Mouse (Mus musculus): ENCODE measurements around the gene Clec11a. TPM values are rescaled to one million over a fixed set of nuclear protein-coding genes. Genes with fewer than 3 reads are reported as not detected.

Clec11a gene
- polyA plus RNA-seq, 1 experiment from 2014 or later, result 0.90 TPM

- Histone ChIP-seq H3K27me3 (replicated peaks; ENCODE audit: control insufficient read depth, insufficient read depth, low read length) (peaks cover 33% of the 10 kb centered on the region), H3K9ac (ENCODE audit: low read depth, low read length) (no peak overlapping the region), H3K4me2 (no peak overlapping the region), H3K9me3 (ENCODE audit: control insufficient read depth, low read length) (no peaks in the 10 kb centered on the region), H3K27ac (ENCODE audit: low read depth, low read length) (no peak overlapping the region), H3K4me1 (replicated peaks; ENCODE audit: control insufficient read depth, insufficient read depth, low read length) (no peaks in the 10 kb centered on the region), H3K4me3 (ENCODE audit: low read depth, low read length) (no peak overlapping the region), H3K36me3 (ENCODE audit: control insufficient read depth, insufficient read depth, low read length) (no peaks in the 10 kb centered on the region)
- DNase-seq (ENCODE audit: low spot score), result no peak
- 58% methylated on average over 12 of the region's 12 CpGs for WGBS
- no peak for ATAC-seq (replicated peaks; ENCODE audit: low FRiP score)
Observed at GRCm38 (mm10) chr7:44344622-44345021, 37.9 kb upstream of the Clec11a start.

GRCm38 (mm10) chr7:44343459-44344015 is 36.8 kb upstream of the Clec11a start:
- Histone ChIP-seq H3K36me3 (ENCODE audit: control insufficient read depth, insufficient read depth, low read length) (no peaks in the 10 kb centered on the region), H3K9ac (ENCODE audit: low read depth, low read length) (no peak overlapping the region), H3K4me1 (replicated peaks; ENCODE audit: control insufficient read depth, insufficient read depth, low read length) (no peaks in the 10 kb centered on the region), H3K27me3 (replicated peaks; ENCODE audit: control insufficient read depth, insufficient read depth, low read length) (peaks cover 37% of the 10 kb centered on the region), H3K4me2 (no peak overlapping the region), H3K27ac (ENCODE audit: low read depth, low read length) (no peak overlapping the region), H3K4me3 (ENCODE audit: low read depth, low read length) (no peak overlapping the region), H3K9me3 (ENCODE audit: control insufficient read depth, low read length) (no peaks in the 10 kb centered on the region)
- DNase-seq (ENCODE audit: low spot score) (no peak), ATAC-seq (replicated peaks; ENCODE audit: low FRiP score) (no peak; the same call in 1 of the 2 replicates)
- 15% methylated on average over 11 of the region's 11 CpGs for WGBS

GRCm38 (mm10) chr7:44341714-44342113 is 35.0 kb upstream of the Clec11a start:
- Histone ChIP-seq H3K27me3 (replicated peaks; ENCODE audit: control insufficient read depth, insufficient read depth, low read length) (peaks cover 50% of the 10 kb centered on the region), H3K4me3 (ENCODE audit: low read depth, low read length) (no peak overlapping the region), H3K4me2 (no peak overlapping the region), H3K4me1 (replicated peaks; ENCODE audit: control insufficient read depth, insufficient read depth, low read length) (no peaks in the 10 kb centered on the region), H3K9me3 (ENCODE audit: control insufficient read depth, low read length) (no peaks in the 10 kb centered on the region), H3K36me3 (ENCODE audit: control insufficient read depth, insufficient read depth, low read length) (no peaks in the 10 kb centered on the region), H3K9ac (ENCODE audit: low read depth, low read length) (no peak overlapping the region), H3K27ac (ENCODE audit: low read depth, low read length) (no peak overlapping the region)
- 60% methylated on average over 5 of the region's 5 CpGs for WGBS
- ATAC-seq (replicated peaks; ENCODE audit: low FRiP score), result no peak
- no peak for DNase-seq (ENCODE audit: low spot score)

- Histone ChIP-seq H3K9me3 (ENCODE audit: control insufficient read depth, low read length) (no peaks in the 10 kb centered on the region), H3K4me1 (replicated peaks; ENCODE audit: control insufficient read depth, insufficient read depth, low read length) (no peaks in the 10 kb centered on the region), H3K9ac (ENCODE audit: low read depth, low read length) (no peak overlapping the region), H3K4me3 (ENCODE audit: low read depth, low read length) (no peak overlapping the region), H3K36me3 (ENCODE audit: control insufficient read depth, insufficient read depth, low read length) (no peaks in the 10 kb centered on the region), H3K27ac (ENCODE audit: low read depth, low read length) (no peak overlapping the region), H3K4me2 (no peak overlapping the region), H3K27me3 (replicated peaks; ENCODE audit: control insufficient read depth, insufficient read depth, low read length) (peaks cover 55% of the 10 kb centered on the region)
- no peak for DNase-seq (ENCODE audit: low spot score)
- WGBS, result 84% methylated on average over 10 of the region's 10 CpGs
- ATAC-seq (replicated peaks; ENCODE audit: low FRiP score), result no peak
Observed at GRCm38 (mm10) chr7:44341119-44341518, 34.4 kb upstream of the Clec11a start.

- Histone ChIP-seq H3K4me3 (ENCODE audit: low read depth, low read length) (no peak overlapping the region), H3K27me3 (replicated peaks; ENCODE audit: control insufficient read depth, insufficient read depth, low read length) (peaks cover 64% of the 10 kb centered on the region), H3K36me3 (ENCODE audit: control insufficient read depth, insufficient read depth, low read length) (no peaks in the 10 kb centered on the region), H3K9me3 (ENCODE audit: control insufficient read depth, low read length) (no peaks in the 10 kb centered on the region), H3K9ac (ENCODE audit: low read depth, low read length) (no peak overlapping the region), H3K4me1 (replicated peaks; ENCODE audit: control insufficient read depth, insufficient read depth, low read length) (no peaks in the 10 kb centered on the region; the same call in 1 of the 2 replicates), H3K27ac (ENCODE audit: low read depth, low read length) (no peak overlapping the region), H3K4me2 (no peak overlapping the region)
- DNase-seq (ENCODE audit: low spot score) (no peak), ATAC-seq (replicated peaks; ENCODE audit: low FRiP score) (no peak)
- WGBS, result 54% methylated on average over 6 of the region's 6 CpGs
Observed at GRCm38 (mm10) chr7:44340226-44340625, 33.5 kb upstream of the Clec11a start.

- Histone ChIP-seq H3K27ac (ENCODE audit: low read depth, low read length) (no peak overlapping the region), H3K4me1 (replicated peaks; ENCODE audit: control insufficient read depth, insufficient read depth, low read length) (no peaks in the 10 kb centered on the region; the same call in 1 of the 2 replicates), H3K27me3 (replicated peaks; ENCODE audit: control insufficient read depth, insufficient read depth, low read length) (peaks cover 72% of the 10 kb centered on the region), H3K9ac (ENCODE audit: low read depth, low read length) (no peak overlapping the region), H3K4me2 (no peak overlapping the region), H3K4me3 (ENCODE audit: low read depth, low read length) (no peak overlapping the region), H3K36me3 (ENCODE audit: control insufficient read depth, insufficient read depth, low read length) (no peaks in the 10 kb centered on the region), H3K9me3 (ENCODE audit: control insufficient read depth, low read length) (no peaks in the 10 kb centered on the region)
- ATAC-seq (replicated peaks; ENCODE audit: low FRiP score) (no peak), DNase-seq (ENCODE audit: low spot score) (no peak)
- WGBS, result 6% methylated on average over 32 of the region's 32 CpGs
Observed at GRCm38 (mm10) chr7:44337121-44337849, 30.6 kb upstream of the Clec11a start.

GRCm38 (mm10) chr7:44336046-44337021 is 29.6 kb upstream of the Clec11a start:
- DNase-seq (ENCODE audit: low spot score) (no peak), ATAC-seq (replicated peaks; ENCODE audit: low FRiP score) (no peak; the same call in 1 of the 2 replicates)
- peaks cover 72% of the 10 kb centered on the region for H3K27me3 ChIP-seq (replicated peaks; ENCODE audit: control insufficient read depth, insufficient read depth, low read length)
- no peak overlapping the region for H3K27ac ChIP-seq (ENCODE audit: low read depth, low read length)
- H3K36me3 ChIP-seq (ENCODE audit: control insufficient read depth, insufficient read depth, low read length), result no peaks in the 10 kb centered on the region
- H3K9me3 ChIP-seq (ENCODE audit: control insufficient read depth, low read length), result no peaks in the 10 kb centered on the region
- WGBS, result 5% methylated on average over 50 of the region's 54 CpGs
- H3K9ac ChIP-seq (ENCODE audit: low read depth, low read length), result no peak overlapping the region
- no peaks in the 10 kb centered on the region; the same call in 1 of the 2 replicates for H3K4me1 ChIP-seq (replicated peaks; ENCODE audit: control insufficient read depth, insufficient read depth, low read length)
- H3K4me3 ChIP-seq (ENCODE audit: low read depth, low read length), result peak overlapping the region; percentile 43
- H3K4me2 ChIP-seq, result peak overlapping the region; percentile 64

DNA sequence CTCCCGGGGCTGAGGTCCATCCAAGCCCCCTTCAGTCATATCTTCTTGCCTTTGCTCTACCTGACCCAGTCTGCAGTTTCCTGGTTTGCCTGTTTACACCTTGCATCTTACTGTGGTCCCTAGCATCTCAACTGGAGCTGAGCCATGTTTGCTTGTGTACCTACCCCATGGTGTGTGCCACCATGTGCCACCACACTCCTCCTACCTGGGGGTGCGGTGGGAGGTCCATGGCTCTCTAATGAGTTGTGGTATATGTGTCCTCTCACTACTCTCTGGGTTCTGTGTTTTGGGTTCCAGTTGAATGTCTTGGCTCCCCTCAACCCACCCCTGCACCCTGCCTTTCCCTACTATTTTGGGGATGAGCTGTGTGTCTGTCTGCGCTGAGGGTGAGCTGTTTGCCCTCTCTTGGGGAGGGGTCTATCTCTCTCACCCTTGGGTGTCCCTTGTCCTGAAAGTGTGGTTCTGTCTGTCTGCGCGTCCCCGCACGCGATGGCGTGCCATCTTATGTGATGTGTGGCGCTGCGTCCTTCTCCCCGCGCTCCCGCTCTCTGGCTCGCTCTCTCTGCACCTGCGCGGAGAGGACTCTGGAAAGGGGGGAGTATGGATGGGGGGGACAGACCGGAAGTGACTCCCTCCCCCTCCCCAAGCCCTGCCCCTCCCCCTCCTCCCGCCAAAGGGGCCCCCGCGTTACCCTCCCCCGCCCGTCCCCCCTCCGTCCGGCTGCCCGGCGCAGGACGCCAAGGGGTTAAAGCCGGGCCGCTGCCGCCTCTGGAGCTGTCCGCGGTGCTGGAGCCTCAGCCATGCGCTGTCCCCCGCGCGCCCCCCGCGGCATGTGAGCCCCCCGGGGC is 28.6 kb upstream of the Clec11a start:
- Histone ChIP-seq H3K4me2 (peak overlapping the region; percentile 64), H3K9ac (ENCODE audit: low read depth, low read length) (no peak overlapping the region), H3K9me3 (ENCODE audit: control insufficient read depth, low read length) (no peaks in the 10 kb centered on the region), H3K27me3 (replicated peaks; ENCODE audit: control insufficient read depth, insufficient read depth, low read length) (peaks cover 69% of the 10 kb centered on the region), H3K4me1 (replicated peaks; ENCODE audit: control insufficient read depth, insufficient read depth, low read length) (no peaks in the 10 kb centered on the region; the same call in 1 of the 2 replicates), H3K4me3 (ENCODE audit: low read depth, low read length) (peak overlapping the region; percentile 43), H3K27ac (ENCODE audit: low read depth, low read length) (no peak overlapping the region), H3K36me3 (ENCODE audit: control insufficient read depth, insufficient read depth, low read length) (no peaks in the 10 kb centered on the region)
- DNase-seq (ENCODE audit: low spot score) (peak; percentile 67), ATAC-seq (replicated peaks; ENCODE audit: low FRiP score) (no peak; the same call in 1 of the 2 replicates)
- WGBS, result 6% methylated on average over 21 of the region's 40 CpGs
